Mouse (Mus musculus): ENCODE measurements around the gene Snta1.

Gene Snta1

DNA sequence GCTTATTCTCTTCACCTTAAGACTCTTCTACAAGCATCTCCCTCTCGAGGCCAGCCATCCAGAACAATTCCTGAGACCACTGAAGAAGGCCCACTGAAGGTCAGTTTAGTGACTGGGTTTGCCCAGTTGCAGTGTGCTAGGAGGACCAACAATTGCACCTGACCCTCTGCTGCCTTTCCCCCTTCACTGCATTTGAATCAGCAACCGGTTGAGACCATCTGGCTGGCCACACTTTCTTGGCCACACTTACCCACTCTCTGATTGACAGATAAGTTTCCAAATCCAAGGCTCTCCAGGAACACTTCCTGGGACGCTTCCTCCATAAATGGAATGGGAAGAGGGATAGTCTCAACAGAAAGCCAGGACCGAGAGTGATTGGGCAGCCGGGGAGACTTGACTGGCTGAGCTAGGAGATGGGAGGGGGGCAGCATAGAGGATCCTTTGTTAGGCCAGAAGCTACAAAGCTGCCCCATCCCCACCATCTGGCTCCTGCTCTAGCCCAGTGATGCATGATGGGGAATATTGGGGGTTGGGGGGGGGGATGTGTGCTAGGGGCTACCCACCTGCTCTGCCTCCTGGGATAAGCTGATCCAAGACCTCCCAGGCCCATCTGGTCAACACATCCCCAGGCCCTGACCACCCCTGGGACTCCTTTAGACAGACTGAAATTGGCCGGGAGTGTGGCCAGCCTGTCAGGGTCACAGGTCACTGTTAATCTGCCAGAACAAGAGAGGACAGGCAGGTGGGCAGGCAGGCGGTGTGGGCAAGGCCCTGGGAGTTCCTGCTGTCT, 13.2 kb upstream of the Snta1 start:
- DNase-seq: peak; percentile 77

DNA sequence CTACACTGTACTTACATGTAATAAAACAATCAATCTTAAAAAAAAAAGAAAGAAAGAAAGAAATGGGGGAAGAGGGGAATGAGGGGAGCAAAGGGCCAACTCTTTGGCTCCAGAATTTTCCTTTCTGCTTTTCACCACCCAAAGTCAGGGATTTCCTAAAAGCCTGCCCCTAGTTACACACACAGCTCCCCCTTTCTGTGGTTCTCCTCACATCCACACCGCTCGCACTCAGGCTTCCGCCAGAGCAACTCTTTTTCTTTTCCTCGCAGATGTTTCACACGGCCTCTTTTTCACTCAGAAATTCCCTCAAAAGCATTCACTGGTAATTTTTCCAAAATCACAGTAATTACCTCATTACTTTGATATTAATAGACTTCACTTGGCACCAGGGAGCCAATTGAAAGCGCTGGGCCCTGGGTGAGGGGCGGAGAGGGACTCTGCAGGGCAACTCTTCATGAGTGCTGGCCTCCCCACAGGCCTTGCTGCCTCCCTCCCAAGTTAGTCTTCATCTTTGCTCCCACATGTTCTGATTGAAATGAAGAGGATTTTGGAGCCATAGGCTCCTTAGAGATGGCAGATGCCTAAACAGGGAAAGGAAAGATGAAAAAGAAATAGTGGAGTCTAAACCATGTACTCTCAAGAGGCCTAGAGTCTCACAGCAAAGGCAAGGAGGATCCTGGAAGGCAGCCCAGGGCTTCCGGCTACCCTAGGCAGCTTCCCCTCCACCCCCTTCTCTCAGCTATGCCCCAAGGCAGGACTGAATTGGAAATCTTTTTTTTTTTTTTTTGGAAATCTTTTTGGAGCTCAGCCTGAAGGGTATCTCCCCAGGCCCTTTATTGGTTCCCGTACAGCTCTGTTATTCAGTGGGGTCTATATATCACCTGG, 12.0 kb upstream of the Snta1 start:
- no peak for DNase-seq

DNA sequence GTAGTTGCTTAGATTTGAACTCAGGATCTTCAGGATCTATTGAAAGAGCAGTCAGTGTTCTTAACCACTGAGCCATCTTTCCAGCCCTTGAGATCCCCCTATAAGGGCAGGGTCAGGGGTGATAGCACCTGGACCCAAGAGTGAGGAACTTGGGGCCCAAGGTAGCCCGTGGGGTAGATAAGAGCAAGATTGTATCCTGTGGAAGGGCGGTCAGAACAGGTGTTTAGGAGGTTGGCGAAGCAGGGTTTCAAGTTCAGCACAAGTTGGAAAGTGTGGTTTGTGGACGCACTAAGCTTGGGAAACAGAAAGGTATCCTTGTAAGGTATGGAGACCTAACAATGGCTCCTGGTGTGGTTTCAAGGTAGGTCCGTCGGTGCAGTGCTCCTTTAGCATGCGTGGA, 10.1 kb upstream of the Snta1 start:
- no peak for DNase-seq

DNA sequence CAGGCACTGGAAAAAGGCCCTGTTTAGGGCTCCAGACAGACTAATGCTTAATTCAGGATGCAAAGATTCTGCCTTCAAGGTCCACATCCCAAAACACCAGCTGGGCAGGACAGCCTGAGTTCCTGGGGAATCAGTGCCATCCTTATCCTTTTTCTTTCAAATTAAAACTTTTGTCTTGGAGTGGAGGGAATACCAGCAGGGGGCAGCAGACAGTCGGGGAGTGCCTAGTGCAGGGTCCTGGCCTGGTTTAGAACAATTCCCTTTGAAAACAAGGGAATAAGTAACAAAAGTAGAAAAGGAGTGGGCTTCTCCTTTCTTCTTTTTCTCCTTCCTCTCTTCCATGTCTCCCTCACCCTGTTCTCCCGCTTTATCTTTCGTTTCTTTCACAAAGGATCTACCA, 9.2 kb upstream of the Snta1 start:
- peak; percentile 48 for DNase-seq

DNA sequence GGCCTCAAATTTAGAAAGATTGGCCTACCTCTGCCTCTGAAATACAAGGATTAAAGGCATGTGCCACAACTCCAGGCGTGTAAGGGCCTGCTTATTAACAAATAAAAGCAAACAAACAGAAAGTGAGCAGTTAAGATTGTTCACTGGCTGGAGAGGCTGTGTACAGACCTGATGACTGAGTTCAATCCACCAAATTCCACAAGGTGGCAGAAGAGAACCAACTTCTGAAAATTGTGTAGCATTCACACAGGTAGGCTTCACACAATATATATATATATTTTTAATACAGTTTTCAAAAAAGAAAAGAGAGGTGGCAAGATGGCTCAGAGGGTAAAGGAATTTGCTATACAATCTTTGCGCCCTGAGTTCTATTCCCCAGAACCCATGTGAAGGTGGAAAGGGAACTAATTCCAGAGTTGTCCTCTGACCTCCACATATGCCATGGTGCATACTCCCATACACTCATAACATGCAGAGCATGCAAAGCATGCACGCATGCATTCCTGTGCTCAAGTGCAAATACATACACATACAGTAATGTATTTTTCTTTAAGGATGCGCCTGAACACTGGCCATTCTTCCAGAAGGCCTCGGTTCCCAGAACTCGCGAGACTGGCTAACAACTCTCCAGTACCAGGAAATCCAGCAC, 4.2 kb upstream of the Snta1 start:
- DNase-seq: no peak

GRCm38 (mm10) chr2:154410355-154410754, 2.5 kb upstream of the Snta1 start:
- DNase-seq: no peak

DNA sequence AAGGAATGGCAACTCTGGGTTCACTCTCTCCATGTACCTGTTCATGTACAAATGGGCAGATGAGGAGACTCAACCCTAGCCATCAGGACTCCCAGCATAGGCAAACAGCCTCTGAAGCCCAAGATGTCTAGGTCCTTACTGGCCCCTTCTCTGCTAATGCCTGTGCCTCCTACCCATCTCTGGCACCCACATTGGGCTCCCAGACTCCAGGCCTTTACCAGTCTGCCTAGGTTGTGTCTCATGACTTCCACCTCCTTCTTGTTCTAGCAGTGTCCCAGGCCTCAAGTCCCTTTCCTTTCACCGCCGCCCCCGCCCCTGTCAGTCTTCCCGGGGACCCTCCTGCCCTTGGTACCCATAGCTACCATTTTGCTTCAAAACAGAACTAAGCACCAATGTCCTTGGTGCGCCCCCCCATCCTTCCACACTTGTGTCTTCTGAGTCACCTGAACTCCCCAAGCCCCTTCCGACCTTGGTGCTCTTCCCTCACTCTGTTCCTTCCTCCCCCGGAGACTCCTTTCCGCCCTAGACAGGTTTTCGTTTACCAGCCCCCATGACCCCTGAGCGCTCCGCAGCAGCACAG, 746 bp downstream of the Snta1 start:
- no peak for DNase-seq

- no peak for DNase-seq
These were observed 2.4 kb downstream of the Snta1 start for GRCm38 (mm10) chr2:154405447-154405994.

GRCm38 (mm10) chr2:154402811-154403210, 5.1 kb downstream of the Snta1 start:
- DNase-seq: no peak

DNA sequence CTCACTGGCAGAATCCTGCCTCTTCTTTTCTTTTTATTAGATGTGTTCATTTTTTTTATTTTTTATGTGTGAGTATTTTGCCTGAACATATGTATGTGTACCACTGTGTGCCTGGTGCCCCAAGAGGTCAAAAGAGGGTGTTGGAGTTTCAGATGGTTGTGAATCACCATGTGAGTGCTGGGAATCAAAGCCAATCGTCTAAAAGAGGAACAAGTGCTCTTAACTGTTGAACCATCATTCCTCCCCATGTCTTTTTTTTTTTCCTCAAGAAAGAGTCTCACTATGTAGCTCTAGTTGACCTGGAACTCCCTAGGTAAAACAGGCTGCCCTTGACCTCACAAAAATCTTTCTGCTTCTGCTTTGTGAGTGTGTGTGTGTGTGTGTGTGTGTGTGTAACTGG, 5.9 kb downstream of the Snta1 start:
- no peak for DNase-seq

DNA sequence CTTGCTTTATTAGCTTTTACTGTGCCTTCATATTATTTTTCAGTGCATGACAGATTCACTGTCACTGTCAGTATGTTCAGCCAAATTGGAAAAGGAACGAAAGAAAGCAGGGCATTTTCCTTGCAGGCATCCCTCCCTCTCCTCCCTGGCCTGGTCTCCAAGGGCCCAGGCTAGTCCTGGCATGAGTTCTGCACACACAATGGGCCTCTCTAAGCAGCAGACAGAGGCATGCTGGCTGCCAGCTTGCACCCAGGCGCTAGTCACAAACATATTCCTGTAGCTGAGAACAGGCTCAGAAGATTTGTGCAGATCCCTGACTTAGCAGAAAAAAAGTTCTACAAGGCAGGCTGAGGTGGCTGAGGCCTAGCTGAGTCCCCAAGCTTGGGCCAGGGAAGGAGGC, 8.6 kb downstream of the Snta1 start:
- DNase-seq: peak; percentile 39

GRCm38 (mm10) chr2:154398267-154398666, 9.6 kb downstream of the Snta1 start:
- DNase-seq: no peak

DNA sequence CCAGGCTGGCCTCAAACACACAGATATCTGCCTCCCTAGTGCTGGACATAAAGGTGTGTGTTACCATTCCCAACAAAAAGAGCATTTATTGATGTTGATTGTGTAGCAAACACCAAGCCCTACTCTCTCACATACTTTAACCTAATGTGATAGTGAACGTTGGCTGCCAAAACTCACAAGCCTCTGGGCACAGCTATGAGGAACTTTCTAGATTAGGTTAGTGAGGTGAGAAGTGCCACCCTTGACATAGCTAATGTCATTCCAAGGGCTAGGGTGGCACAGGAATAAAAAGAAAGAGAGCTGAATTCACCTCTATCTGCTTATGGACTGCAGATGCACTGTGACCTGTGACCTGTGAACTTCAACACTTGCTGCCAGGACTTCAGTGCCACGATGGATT, 11.4 kb downstream of the Snta1 start:
- no peak for DNase-seq

DNA sequence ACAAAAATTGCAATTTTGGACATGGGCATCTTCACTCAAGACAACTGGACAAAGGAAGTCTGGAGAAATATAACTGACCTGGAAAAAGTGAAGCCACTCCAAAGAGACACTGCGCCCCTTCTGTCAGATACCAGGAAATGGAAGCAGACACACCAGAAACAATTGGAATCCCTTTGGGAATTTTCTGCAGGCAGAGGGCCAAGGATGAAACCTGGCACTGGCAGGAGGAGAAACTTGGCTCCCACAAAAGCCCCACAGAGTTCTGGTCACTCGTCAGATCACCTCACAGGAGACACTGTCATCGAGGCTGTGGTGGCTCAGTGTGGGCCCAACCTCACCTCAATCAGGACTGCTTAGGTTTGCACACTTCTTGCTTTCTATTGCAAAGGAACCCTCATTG, 13.3 kb downstream of the Snta1 start:
- peak; percentile 64 for DNase-seq

DNA sequence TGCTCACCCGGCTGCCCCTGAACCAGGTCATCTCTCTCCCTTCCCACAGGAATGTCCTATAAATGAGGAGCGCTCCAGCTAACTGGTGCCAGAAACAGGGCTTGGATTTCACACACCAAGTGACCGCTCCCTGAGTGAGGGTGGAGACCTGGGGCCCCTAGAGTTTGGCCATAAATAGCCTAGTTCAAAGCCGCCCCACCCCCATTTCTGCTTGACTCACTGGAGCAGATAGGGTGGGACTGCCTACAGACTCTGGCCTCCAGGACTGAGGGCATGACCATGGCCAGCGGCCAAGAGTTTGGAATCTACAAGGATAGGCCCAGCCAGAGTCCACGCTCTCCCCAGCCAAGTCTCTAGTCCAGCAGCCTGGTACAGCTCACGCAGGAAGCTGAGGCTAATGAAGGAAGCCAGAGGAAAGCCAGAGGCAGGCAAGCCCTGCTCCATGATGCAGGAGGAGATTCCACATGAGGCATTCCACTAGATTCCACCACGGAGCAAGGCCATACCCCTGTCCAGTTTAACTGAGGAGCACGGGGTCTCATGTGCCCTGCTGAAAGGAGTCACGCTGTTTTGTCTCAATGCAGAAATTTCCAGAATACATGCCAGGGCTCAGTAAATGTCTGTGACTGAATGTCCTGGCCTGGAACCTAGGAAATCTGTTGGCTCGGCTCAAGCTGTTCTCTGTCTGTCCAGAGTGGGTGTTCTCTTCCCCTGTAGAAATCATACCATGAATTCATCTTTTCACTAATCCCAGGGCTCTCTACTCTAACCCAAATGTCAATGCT, 17.5 kb downstream of the Snta1 start:
- DNase-seq: peak; percentile 45

DNA sequence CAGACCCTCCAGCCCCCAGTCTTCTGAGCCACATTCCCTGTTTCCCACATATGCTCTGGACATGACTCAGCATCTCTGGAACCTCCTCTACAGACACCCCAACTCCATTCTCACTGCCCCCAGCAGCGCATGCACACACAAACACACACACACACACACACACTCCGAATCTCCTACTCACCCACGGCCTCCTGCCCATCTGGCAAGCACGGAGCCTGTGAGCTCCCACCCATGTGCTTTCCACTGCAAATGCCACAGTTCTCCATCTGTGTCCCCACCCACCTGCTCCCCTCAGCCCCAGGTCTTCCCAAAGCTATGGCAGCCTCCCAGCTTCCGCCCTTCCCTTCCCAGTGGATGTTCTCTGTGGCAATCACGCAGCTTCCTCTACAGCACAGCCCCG, 28.8 kb downstream of the Snta1 start:
- DNase-seq: no peak

- DNase-seq: no peak
These were observed 32.9 kb downstream of the Snta1 start for GRCm38 (mm10) chr2:154374807-154375601.

DNA sequence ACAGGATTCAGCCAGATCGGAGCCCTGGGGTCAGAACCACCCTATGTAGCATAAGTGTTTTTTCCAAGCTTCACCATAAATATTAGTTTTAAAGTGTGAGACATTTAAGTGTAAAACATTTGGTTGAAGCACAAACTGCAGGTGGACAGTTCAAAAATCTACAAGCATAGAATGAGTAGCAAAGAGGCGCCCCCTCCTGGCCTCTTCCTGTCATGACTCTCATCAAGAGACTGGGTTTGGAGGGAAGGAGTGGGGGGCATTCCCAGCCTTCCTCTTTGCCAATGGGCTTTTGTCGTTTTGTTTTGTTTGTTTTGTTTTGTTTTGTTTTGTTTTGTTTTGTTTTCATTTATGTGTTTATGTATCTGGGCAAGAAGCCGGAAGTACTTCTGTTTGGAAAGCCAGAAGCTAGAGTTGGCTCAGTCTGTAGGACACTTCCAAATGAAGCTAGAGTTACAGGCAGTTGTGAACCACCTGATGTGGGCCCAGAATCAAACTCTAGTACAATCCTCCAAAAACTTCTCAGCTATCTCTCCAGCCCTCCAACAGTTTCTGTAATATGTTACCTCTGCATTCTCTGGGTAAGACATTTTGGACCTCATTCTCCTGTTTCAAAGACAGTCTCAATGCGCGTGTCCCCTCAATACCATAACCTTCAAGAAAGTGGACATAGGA, 33.8 kb downstream of the Snta1 start:
- DNase-seq: no peak

DNA sequence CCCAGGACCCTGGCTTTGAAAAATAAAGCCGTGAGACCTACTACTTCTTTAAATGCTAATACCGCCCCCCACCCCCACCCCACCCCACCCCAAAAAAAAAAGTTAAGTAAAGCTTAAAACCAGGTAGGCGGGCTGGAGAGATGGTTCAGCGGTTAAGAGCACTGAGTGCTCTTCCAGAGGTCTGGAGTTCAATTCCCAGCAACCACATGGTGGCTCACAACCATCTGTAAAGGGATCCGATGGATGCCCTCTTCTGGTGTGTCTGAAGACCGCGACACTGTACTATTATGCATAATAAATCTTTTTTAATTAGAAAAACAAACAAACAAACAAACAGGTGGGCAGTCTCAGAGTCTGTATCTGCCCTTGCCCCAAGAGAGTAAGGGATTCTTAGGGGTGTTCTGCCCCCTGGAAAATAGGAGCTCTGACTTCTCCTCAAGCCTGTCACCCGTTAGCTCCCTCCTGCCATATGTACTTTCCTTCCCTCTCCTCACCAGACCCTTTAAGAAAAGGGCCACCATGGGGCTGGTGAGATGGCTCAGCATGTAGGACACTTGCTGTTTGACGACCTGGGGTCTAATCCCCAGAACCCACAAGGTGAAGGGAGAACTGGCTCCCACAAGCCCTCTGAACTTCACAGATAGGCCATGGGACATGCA, 34.9 kb downstream of the Snta1 start, which contains the start of gene Cdk5rap1:
TSS of gene Cdk5rap1 (minus strand) at position 169 of the 659 bp plus-strand sequence.
- no peak for DNase-seq

Measured in cerebellum, adult 11-12 months (tissue).